Mouse (Mus musculus) layer of hippocampus, postnatal 14 days (tissue): ENCODE measurements around the gene Cbfa2t2. TPM values are rescaled to one million over a fixed set of nuclear protein-coding genes. Genes with fewer than 3 reads are reported as not detected.
"Not testable (repeated sequence)": the region's sequence is repeated elsewhere in the genome, so short reads cannot be mapped to it uniquely, and the experiment has no call there.

Source experiments
- DNase-seq, 2 experiments: peaks; one replicate each; pipeline ENCODE4 v3.0.0; 2021 to 2022; ENCODE audit warnings: low spot score in 2 of 2, mixed read lengths in 1 of 2
- total RNA-seq, 2 experiments: library from RNA; stranded (reverse); gene quantifications; 2 replicates each; pipeline ENCODE4 v1.2.3; 2021

The Cbfa2t2 gene
- total RNA-seq, 2 experiments from 2014 or later: 43.3 to 50.4 TPM

DNA sequence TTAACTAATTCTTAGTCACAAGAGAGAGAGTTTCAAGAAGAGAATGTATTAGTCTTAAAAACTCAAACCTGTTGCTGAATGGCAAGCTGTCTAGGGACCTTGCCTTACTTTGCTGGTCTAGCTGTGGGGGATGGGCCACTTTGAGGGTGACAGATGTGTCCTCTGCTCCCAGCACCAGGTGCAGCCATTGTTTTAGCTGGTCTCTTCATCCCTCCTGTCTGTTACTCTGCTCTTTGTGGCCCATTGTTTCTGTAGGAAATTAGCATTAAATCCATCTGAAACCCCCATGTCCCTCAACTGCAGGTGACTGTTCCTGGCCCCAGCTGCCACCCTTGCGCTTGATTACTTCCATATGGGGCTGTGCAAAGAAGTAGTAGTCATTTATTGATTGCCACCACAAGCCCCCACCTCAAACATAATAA, 29.6 kb downstream of the Cbfa2t2 start:
- DNase-seq: no peak

DNA sequence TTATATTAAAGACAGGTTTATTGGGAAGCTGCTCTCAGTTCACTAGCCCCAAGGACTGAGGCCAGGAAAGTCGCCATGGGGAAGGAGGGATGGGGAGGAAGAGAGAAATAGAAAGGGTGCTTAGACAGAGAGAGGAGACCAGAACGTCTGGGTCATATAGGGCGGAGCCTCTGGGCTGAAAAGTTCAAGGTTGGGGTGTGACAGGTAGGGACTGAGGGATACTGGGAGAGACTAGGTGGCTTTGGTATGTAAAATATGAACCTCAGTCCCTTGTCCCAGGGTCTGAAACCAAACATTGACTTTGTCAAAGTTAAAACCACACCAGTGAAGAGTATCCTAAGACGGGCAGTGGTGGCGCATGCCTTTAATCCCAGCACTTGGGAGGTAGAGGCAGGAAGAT, 30.9 kb downstream of the Cbfa2t2 start:
- no peak for DNase-seq

DNA sequence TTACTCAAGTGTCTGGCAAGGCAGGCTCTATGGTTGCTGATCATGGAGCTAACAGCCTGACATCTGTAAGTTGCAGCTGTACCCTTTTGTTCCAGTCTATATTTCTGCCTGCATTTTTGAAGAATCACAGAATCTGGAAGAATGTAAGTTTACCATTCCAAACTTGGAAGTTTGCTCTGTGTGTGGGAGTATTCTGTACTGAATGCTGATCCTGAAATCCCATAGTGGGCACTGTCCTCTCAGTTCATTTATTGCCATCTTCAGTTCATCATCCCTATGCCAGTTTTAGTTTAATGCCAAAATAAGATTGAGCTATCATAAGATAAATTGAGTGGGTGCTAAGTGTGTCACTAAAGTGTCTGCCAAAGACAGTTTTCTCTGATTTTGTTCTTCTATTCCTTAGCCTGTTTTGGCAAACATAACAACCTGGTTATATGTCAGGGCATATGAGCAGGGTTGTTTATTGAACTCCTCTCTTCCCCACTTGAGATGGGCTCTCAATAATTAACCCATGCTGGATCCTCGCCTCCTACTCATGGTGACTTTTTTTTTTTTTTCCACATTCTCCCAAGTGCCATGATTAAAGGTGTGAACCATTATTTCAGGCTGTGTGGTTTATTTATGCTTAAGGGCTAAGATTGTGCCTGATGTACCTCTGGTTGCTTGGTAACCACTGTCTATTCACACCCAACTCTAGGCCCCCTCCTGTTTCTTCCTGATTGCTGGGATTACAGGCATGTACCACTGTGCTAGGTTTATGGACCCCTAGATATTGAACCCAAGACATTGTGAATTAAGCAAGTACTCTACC, 38.2 kb downstream of the Cbfa2t2 start:
- no peak for DNase-seq

- no peak for DNase-seq
These were observed 38.7 kb downstream of the Cbfa2t2 start for GRCm38 (mm10) chr2:154475062-154475349.

DNA sequence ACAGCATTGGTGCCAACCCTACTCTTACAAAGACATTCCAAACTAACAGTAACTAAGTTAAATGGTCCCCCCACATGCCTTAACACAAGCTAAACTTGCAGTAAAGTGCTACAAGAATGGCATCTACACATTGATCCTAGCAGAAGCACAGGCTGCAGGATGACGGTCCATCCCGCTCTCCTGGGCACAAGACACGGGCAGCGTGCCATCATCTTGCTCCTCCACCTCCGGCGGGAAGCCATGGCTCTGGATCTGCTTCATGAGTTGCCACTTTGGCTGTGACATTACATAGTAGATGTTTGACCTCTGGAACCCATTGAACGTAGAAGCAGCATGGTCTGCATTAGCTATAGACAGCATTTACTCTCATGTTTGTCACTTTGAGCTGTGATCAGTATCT, 39.6 kb downstream of the Cbfa2t2 start:
- DNase-seq: no peak

GRCm38 (mm10) chr2:154477028-154477427, 40.7 kb downstream of the Cbfa2t2 start:
- DNase-seq: peak in 1 of 2 experiments; percentile 60

DNA sequence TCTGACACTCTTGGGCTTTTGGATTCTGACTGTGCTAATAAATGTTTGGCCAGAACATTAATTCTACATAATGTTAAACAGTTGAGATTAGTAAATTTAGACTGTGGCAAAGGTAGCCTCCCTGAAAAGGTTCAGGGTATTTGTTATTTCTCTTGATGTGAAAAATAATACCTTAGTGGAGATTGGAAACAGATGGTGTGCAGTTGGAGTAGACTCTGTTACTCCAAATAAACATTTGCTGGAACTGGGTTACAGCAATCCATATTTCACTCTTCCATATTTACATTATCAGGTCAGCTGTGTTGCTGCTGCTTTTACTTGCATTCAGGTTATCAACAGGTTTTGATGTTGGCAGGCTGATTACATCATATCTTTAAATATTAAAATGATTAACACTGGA, 55.5 kb downstream of the Cbfa2t2 start:
- DNase-seq: no peak

DNA sequence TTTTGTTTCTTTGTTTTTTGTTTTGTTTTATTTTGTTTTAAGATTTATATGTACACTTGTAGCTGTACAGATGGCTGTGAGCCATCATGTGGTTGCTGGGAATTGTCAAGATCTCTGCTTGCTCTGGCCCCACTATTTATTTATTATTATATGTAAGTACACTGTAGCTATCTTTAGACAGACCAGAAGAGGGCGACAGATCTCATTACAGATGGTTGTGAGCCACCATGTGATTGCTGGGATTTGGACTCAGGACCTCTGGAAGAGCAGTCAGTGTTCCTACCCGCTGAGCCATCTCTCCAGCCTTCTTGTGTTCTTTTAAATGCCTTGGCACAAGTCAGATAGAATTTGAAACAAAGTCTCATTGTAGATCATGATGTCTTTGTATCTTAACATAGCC, 57.3 kb downstream of the Cbfa2t2 start:
- not testable (repeated sequence) for DNase-seq

DNA sequence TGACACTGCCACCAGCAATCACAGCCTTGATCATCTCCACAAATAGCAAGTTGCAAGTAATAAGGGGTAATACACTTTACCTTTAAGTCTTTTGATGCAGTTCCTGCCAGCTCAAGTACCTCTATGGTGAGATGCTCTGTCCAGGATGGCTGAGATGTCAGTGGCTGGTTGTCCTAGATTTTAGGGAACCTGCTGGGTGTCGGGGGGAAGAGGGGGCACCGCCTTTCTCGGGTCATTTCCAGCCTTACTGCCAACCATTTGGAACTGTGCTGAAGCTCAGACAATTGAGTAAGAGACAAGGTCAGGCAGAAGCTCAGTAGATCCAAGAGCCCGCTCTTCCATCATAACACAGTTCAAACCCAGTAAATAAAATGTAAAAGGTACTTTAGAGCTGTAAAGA, 58.7 kb downstream of the Cbfa2t2 start:
- DNase-seq: no peak

DNA sequence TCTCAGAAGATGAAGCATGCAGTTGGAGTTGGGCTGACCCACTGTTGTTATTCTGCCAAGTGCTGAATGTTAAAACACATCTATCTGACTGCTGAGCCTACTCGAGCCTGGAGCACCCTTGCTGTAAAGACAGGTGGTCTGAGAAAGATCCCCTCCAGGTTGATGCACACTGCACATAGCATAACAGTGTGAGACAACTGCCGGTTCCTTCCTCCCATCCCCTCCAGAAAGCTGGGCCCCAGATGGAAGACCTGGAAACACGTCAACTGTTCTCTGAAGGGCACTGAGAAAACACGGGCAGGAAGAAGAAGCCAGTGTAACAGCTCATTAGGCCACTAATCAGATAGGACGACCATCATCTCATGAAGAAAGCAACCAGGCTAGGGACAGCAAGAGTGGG, 62.3 kb downstream of the Cbfa2t2 start:
- no peak for DNase-seq

DNA sequence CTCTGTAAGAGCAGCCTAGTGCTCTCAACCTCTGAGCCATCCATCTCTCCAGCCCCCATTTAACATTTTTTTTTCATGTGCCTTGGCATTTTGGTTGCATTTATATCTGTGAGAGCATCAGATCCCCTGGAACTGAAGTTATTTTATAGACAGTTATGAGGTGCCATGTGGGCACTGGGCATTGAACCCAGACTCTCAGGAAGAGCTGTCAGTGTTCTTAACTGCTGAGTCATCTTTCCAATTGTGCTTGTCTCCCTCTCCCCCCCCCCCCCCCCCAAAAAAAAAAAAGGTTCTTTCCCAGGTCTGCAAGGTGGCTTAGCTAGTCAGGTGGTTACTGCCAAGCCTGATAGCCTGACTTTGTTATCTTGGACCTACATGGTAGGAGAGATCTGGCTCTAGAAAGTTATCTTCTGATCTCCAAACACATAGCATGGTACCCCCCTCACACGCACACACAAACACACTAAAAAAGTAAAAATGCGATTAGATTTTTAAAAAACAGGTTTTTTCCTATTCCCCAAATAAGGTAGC, 63.5 kb downstream of the Cbfa2t2 start:
- no peak for DNase-seq

- DNase-seq: no peak
These were observed 64.5 kb downstream of the Cbfa2t2 start for GRCm38 (mm10) chr2:154500758-154501157.

GRCm38 (mm10) chr2:154507076-154507475, 70.8 kb downstream of the Cbfa2t2 start:
- DNase-seq: no peak

DNA sequence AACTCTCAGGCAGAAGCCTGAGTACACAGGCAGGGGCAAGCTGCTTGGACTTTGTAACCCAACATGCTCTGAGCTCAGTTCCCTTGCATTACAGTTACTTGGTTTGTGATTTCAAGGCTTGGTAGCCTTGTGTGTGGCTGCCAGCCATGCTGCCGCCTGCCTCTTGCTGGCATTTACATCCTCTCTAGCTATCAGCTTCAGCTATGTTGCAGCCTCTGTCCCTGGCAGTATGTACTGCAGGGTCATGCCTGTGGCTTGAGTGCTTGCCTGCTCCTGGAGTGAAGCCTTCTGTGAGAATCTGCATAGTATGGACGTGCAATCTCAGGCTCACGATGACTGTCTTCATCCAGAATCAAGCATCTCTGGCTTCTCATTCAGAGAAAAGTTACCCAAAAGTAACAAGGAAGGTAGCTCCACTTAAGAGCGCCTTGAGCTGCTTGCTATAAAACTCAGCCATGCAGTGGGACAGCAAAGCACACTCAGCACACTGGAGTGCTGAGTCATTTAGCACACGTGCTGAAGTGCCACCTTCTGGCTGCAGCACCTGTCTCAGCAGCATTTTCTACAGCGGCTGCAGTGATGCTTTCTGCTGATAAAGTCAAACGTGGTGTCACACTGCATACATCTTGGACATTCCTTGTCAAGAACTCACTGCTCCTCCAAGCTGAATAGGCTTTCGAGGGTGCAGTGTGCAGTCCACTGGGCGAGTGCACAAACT, 71.4 kb downstream of the Cbfa2t2 start:
- no peak for DNase-seq

DNA sequence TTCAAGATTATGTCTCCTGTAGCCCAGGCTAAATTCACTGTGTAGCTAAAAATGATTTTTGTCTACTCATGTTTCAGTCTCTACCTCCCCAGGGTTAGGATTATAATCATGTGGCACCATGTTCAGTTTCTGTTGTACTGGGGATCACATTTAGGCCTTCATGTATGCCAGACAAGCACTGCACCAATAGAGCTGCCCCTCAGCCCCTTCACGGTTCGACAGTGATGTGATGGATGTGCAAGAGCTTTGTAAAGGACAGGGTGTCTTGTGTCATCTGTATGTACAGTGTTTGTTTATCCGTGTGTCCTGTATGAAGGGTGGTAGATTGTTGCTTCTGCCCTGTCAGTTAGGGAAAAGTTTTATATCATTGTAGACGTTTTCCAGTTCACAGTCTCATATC, 72.2 kb downstream of the Cbfa2t2 start:
- no peak for DNase-seq

DNA sequence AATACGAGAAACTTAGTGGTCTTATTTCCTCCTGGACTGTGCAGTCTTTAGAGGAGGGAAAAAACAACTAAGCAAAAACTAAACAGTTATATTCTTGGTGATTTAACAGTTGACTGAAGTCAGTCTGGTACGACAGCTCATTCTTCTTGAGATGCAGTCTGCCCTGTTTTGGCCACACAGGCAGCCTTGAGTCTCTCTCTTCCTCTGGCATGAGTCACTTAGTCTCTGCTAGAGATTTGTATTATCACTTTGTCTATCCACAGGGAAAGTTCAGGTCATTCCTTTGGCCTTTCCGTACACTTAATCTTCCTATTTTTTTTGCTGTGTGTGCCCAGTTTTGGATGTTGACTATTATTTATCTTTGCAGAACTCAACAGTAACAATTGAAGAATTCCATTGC, 73.9 kb downstream of the Cbfa2t2 start:
- no peak for DNase-seq

DNA sequence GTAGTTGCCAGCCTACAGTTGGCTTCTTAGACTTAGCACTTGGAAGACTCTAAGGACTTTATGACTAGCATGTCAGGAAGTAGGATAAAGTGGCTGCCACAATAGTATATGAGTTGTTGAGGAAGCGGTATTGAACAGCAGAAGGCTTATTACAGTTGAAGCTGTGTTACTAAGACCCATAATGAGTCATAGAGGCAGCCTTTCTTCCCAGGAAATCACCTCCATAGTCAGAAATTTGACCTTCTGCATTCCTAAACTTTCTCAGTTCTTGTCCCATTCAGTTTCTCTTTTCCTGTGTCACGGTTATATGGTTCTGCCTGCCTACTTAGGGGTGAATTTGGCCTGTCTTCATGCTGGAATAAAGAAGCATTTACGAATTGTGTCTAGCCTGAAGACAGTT, 80.7 kb downstream of the Cbfa2t2 start:
- no peak for DNase-seq

DNA sequence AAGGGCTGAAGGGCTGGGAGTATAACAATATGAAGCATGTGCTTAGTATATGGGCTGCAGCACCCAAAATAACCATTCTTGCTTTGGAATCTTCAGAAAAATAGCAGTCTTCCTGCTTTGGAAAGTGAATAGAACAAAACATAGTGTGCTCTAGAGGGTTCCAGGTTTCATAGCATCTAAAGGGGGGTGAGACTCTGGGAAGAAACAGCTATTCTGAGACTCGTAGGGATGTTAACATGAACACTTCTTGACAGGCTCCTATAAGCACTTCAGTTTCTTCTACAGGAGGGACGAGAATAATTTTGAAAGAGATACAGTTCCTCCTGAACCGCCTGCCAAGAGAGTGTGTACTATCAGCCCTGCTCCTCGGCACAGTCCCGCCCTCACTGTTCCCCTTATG, 81.1 kb downstream of the Cbfa2t2 start:
- DNase-seq: no peak

DNA sequence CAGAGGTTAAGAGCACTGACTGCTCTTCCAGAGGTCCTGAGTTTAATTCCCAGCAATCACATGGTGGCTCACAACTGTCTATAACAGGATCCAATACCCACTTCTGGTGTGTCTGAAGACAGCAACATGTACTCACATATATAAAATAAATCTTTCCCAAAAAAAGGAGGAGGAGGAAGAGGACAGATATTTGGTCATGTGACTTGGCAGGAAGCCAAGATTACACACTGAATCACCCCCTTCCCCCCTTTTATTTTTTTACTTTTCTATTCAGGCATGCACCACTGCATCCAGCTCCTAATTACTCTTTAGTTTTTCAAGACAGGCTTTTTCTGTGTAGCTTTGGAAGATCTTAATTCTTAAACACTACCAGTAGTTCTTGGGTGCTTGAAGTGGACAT, 85.2 kb downstream of the Cbfa2t2 start:
- no peak for DNase-seq

DNA sequence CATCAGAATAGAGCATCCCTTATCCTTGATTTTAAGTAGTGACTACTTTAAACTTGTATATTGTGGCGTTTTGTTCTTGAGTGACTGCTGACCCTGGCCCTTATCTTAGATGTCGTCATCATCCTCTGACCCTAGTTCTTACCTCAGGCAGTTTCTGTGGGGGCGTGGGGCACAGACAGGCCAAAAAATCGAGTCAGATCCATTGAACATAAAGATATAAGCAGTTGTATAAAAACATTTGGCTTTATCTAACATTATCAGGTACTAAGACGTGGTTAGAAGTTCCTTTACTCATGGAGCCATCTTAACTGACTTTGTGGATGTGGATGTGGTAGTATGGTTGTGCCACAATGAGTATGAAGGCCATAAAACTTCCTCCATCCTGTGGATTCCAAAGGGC, 86.1 kb downstream of the Cbfa2t2 start:
- DNase-seq: no peak

DNA sequence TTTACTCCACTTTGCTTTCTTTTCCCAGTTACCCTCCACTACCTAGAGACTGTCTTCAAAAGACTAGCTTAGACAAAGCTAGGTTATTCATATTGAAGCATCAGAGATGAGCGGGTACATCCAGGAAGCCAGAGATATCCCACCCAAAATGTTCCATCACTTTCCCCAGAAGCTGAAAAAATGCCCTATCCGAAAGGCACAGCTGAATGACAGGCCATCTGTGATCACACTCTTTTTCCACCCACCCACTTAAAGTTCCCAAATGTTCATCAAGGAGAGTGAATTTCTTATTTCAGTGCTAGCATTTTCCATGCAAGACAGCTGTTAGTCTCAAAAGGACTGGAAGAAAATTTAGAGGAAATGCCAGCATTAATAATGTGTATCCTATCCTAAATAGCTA, 89.0 kb downstream of the Cbfa2t2 start:
- peak in 1 of 2 experiments; percentile 77 for DNase-seq

DNA sequence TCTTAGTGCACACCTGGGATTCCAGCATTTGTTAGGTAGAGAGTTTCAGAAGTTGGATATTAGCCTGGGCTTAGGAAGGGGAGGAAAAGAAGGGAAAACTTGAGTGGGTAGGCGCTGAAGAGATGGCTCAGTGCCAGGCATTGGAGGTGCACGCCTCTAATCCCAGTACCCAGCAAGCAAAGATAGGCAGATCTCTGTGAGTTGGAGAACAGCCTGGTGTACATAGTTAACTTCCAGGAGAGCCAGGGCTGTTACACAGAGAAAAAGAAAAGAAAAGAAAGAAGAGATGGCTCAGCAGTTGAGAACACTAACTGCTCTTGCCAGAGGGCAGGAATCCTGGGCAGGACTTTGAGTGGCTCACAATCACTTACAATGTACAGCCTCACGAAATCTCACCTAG, 90.2 kb downstream of the Cbfa2t2 start:
- no peak for DNase-seq

DNA sequence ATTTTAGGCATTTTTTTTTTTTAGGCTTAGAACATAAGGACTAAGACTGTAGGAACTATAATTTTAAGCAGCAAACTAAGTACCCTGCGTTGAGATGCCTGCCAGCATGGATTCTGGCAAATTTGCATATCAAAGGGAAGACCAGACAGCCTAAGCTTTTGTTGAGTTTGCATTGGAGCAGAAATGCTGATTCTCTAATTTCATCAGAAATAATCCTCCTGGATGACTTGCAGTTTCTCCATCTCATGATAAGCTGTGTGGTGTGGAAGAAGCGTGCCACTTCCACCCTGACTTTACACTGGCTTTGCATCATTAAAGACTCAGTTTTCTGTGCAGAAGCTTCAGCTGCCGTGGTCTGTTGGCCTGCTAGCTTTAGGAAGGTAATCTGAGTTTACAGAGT, 96.6 kb downstream of the Cbfa2t2 start:
- no peak for DNase-seq
